Mouse (Mus musculus): Measurements from ENCODE around the gene Mif4gd. TPM values are rescaled to one million over a fixed set of nuclear protein-coding genes. Genes with fewer than 3 reads are reported as not detected.

The Mif4gd gene
- total and polyA plus RNA-seq, 3 experiments = 143 to 177 (median 174) TPM

DNA sequence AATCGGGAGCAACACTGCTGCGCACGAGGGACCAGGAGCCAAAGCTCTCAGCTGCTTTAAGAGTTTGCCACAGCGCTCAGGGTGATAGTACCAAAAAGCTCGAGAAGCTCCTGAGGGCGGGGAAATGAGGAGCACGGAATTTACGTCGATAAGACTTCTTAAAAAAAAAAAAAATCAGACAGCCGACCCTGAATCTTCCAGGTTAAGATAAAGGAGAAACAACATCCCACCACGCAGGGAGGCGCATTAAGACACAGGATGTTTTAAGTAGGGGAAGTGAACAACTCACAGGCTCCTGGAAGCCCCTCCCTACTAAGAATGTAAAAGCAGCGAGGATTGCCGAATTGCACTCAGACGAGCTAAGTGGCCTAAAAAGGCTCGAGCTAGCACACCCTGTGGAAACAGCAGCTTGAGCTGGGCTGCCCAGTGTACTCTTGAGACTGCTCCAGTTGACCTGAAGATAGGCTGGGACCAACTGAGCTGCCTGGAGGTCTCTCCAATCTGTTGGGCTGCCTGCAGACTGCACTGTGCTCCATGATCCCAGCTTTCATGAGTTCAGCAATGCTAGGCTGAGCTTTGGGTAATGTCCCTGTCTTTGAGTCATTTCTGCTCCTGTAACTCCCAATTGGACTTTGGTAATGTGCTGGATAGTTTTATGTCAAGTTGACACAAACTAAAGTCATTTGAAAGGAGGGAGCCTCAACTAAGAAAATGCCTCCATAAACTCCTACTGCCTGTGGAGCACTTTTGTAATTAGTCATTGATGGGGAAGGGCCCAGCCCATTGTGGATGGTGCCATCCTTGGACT is 573 bp upstream of the Mif4gd start (continued):
- no peak for TF ChIP-seq MXI1 (IDR thresholded peaks at IDR 0.05; ENCODE audit: low read depth, low read length)

DNA sequence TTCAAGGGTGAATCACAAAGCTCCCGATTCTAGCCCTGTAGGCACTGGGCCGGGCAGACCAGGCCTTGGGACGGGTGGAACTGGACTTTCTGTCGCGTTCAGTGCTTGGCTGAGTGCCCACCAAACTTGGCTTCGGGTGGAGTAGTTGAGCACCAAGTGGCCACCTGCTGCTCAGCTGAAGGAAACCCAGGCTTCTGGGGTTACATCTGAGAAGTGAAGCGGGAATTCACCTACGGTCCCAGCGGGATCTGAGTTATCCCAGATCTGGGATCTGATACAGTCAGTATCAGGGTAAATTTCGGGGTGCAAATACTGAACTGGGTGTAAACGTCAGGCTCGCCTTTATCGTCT is 735 bp downstream of the Mif4gd start:
- Histone ChIP-seq H3K4me1 (ENCODE audit: control insufficient read depth in 1 of 2, insufficient read depth in 2 of 2) (peaks cover 31 to 85% of the 10 kb centered on the region in 2 experiments), H3K27ac (ENCODE audit: insufficient read depth, low read depth) (peak overlapping the region; percentile 86), H3K4me2 (ENCODE audit: insufficient read depth, low read depth, poor library complexity, severe bottlenecking) (peak overlapping the region; percentile 78), H3K9me3 (replicated peaks; ENCODE audit: low read length) (no peaks in the 10 kb centered on the region), H3K79me2 (replicated peaks; ENCODE audit: control insufficient read depth, extremely low read depth, insufficient read depth, poor library complexity, severe bottlenecking) (peaks cover 35% of the 10 kb centered on the region), H3K4me3 (replicated peaks in 1 of 3; ENCODE audit: low read depth in 2 of 3, low read length in 2 of 3, poor library complexity in 1 of 3) (peak overlapping the region; percentile 60 to 98 (median 75)), H3K36me3 (replicated peaks in 1 of 2; ENCODE audit: control insufficient read depth in 1 of 2, insufficient read depth in 1 of 2, low read length in 1 of 2) (peaks cover 69 to 82% of the 10 kb centered on the region in 2 experiments), H3K27me3 (replicated peaks) (no peaks in the 10 kb centered on the region), H3K9ac (ENCODE audit: insufficient read depth, low read depth) (peak overlapping the region; percentile 95)
- no peak for TF ChIP-seq ZMIZ1 (IDR thresholded peaks at IDR 0.05; ENCODE audit: low read depth, low read length)
- no peak for TF ChIP-seq USF2 (conservative IDR thresholded peaks at IDR 0.05; ENCODE audit: low read depth, low read length)
- no peak for TF ChIP-seq SIN3A (IDR thresholded peaks at IDR 0.05; ENCODE audit: low read length)
- TF ChIP-seq ZNF384 (IDR thresholded peaks at IDR 0.05; ENCODE audit: low read depth, low read length) = no peak
- TF ChIP-seq MAFK (IDR thresholded peaks at IDR 0.05; ENCODE audit: insufficient replicate concordance, low read length) = no peak
- no peak for TF ChIP-seq RCOR1 (conservative IDR thresholded peaks at IDR 0.05; ENCODE audit: low read depth, low read length)
- no peak for TF ChIP-seq USF1 (IDR thresholded peaks at IDR 0.05; ENCODE audit: low read depth, low read length)
- TF ChIP-seq MEF2A (IDR thresholded peaks at IDR 0.05; ENCODE audit: borderline replicate concordance, low read depth, low read length) = no peak
- TF ChIP-seq MAZ (IDR thresholded peaks at IDR 0.05; ENCODE audit: low read depth, low read length) = peak; percentile 3; the same call in 1 of the 2 replicates
- peak in 1 of 2 experiments; percentile 19; a peak in 1 of 4 replicates for TF ChIP-seq CTCF (conservative IDR thresholded peaks at IDR 0.05 in 1 of 2, IDR thresholded peaks at IDR 0.05 in 1 of 2; ENCODE audit: low read depth in 2 of 2, low read length in 2 of 2)
- TF ChIP-seq CHD2 (IDR thresholded peaks at IDR 0.05; ENCODE audit: low read length) = no peak
- no peak for TF ChIP-seq CHD1 (IDR thresholded peaks at IDR 0.05; ENCODE audit: low read depth, low read length)
- TF ChIP-seq UBTF (IDR thresholded peaks at IDR 0.05; ENCODE audit: low read depth, low read length) = no peak
- TF ChIP-seq POLR2AphosphoS2 (IDR thresholded peaks at IDR 0.05; ENCODE audit: low read depth, low read length) = no peak
- no peak for TF ChIP-seq ELF1 (IDR thresholded peaks at IDR 0.05; ENCODE audit: low read depth, low read length)
- no peak for TF ChIP-seq ZC3H11A (IDR thresholded peaks at IDR 0.05; ENCODE audit: low read depth, low read length)
- 0 out of 2 replicates have a peak, but pooled peaks have one; percentile 5 for TF ChIP-seq TCF12 (IDR thresholded peaks at IDR 0.05; ENCODE audit: low read depth, low read length)
- dilution Hi-C loops (cut with MboI; ENCODE audit: extremely low pct_ligation_motif_present, extremely low pct_unique_long_range_greater_than_20kb, low sequenced_read_pairs) = no loop called here
- DNase-seq (ENCODE audit: extremely low read depth) = no peak
- in situ Hi-C loops (cut with MboI; ENCODE audit: low pct_ligation_motif_present, low pct_unique_long_range_greater_than_20kb, low sequenced_read_pairs) = loop anchor here (25.0 kb wide), 1 partner anchor 400 kb away; the partner anchor contains the start of gene Galk1

Measured in CH12.LX (cell line).